Mouse (Mus musculus) liver, embryonic 14.5 days (tissue): ENCODE results near the gene Pih1d1.

Experiments
- CTCF ChIP-seq: IDR thresholded peaks from 2 replicates; pipeline ENCODE4 v1.5.1; 2016; ENCODE audit warnings: antibody characterized with exemption, low read depth, control low read depth
- EP300 ChIP-seq: IDR thresholded peaks from 2 replicates; pipeline ENCODE4 v1.6.1; 2016; ENCODE audit warnings: antibody characterized with exemption, low read depth

GRCm38 (mm10) chr7:45162551-45162950 lies 8.4 kb downstream of the Pih1d1 start:
- TF ChIP-seq CTCF (no peak), EP300 (no peak)
